Mouse (Mus musculus) frontal cortex, postnatal 36 days (tissue): ENCODE results near the gene Kat2b.
"Not testable (repeated sequence)": the region's sequence is repeated elsewhere in the genome, so short reads cannot be mapped to it uniquely, and the experiment has no call there.

ENCODE experiments used
- DNase-seq, 2 experiments: peaks; one replicate each; pipeline ENCODE4 v3.0.0; 2022; ENCODE audit warnings: low spot score in 2 of 2

Gene Kat2b

GRCm38 (mm10) chr17:53659230-53659629 is 92.6 kb downstream of the Kat2b start:
- DNase-seq = no peak

DNA sequence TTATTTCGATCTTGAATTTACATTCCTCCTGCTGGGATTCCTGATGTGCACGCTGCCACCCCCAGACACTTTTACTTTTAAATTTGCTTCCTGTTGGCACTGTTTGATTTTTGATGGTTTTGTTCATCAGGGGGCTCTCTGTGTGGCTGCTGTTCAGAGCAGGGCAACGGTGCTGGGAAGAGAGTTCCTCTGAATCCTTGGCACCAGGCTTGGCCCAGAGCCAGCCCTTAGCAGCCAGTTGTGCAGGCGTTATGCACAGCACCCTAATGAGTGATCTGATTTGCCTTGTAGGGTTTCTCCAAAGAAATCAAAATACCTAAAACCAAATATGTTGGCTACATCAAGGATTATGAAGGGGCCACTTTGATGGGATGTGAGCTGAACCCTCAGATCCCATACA is 93.1 kb downstream of the Kat2b start:
- DNase-seq = peak; percentile 9 to 29

- DNase-seq = no peak
Observed at GRCm38 (mm10) chr17:53661056-53661840, 94.6 kb downstream of the Kat2b start.

DNA sequence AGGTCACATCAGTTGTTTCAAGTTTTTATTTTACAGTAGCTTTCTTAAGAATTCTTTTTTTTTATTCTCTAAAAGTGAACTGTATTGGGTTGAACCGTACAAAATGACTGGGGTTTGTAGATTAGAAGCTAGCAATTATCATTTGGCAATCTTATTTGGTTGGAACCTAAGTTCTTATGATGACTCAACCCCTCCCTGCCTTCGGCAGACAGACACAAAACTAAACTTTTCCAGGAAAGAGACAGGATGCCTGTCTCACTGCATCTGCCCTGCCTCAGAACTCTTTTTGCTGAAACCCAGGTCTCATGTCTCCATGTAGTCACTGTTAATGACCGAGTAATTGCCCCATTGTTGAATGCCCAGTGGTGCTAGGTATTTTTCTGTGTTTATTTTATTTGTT is 97.6 kb downstream of the Kat2b start:
- DNase-seq = no peak

DNA sequence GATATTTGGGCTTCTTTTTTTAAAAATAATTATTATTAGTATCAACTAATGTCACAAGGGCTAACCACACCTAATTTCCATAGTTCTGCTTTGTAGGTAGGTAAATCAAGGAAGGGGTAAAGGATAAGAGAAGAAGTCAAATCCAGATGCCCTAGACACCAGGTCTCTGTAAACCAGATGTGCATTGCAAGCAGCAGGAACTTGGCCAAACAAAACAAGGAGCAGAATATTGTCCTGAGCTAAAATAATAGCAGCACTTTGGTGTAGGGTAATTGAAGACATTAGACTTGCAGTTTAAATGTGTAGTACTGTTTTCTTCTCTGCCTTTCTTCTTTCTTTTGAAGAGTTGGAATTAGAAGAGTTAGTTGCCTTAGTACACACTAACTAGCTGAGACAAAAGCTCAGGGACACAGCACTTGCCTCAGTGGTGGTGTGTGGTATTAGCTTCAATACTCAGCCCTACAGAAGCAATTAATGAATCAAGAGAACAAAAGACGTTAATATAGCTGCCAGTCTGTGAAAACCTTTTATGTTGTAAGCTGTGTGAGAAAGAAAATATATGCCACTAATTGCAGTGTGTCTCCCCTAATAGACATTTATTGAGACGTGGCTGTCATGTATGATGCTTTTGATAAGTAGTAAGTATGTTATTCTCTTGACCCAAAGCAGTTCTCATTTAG is 98.2 kb downstream of the Kat2b start:
- no peak for DNase-seq

DNA sequence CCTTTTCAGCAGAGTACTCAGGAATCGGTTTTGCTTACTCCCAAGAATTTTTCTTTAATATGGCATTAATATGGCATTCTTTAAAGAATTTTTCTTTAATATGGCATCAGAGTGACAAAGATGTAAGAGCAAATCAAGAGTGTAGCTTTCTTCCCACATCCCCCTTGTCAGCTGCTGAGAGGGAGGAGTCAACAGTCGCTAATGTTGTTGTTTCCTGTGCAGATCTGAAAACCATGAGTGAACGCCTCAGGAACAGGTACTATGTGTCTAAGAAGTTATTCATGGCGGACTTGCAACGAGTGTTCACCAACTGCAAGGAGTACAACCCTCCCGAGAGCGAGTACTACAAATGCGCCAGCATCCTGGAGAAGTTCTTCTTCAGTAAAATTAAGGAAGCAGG is 103.8 kb downstream of the Kat2b start:
- no peak for DNase-seq

GRCm38 (mm10) chr17:53678716-53679115 is 112.1 kb downstream of the Kat2b start:
- peak; percentile 17 to 70 for DNase-seq

GRCm38 (mm10) chr17:53688321-53688720 is 121.7 kb downstream of the Kat2b start:
- no peak for DNase-seq

- DNase-seq = peak; percentile 95 to 97
Observed at GRCm38 (mm10) chr17:53688877-53689802, 122.5 kb downstream of the Kat2b start, which contains the start of gene Sgo1. Gene Sgo1 (minus strand): TSS chr17:53689333.

GRCm38 (mm10) chr17:53689946-53690345 is 123.3 kb downstream of the Kat2b start:
- no peak for DNase-seq

GRCm38 (mm10) chr17:53694039-53694438 is 127.4 kb downstream of the Kat2b start:
- DNase-seq = peak in 1 of 2 experiments; percentile 20

GRCm38 (mm10) chr17:53697521-53697920 is 130.9 kb downstream of the Kat2b start:
- DNase-seq = not testable (repeated sequence)

DNA sequence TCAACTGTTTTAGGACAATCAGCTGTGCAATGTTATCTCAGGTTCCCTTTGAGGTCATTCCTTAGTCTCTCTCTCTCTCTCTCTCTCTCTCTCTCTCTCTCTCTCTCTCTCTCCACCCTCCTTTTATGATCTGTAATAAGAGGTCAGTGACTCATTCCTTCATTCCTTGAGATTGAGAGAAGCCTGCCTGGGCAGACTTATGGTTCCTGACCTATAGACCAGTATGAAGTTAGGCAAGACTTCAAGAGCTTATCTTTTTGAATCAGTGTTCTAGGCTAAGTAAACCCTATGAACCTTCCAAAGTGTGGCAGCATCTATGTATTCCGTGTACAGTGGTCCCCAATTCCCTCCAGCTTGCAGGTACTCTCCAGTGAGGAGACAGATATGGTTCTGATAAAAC is 147.8 kb downstream of the Kat2b start:
- DNase-seq = no peak

DNA sequence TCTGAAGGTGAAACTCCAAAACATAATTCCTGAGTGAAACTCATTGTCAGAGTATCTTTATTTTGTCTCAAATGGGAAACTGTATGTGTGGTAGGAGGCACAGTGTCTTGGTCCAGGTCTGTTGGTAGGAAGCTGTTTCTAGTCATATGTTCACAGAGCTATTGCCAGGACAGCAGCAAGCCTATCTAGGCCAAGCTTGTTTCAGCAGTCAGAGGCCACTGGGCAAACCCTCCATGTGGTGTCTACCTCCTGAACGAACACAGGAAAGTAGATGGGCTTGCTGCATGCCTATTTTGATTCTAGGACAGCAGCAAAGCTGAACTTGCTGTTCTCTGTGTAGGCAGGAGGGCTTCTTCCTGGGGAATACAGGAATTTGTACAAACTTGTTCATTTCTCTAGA is 148.5 kb downstream of the Kat2b start:
- not testable (repeated sequence) for DNase-seq

DNA sequence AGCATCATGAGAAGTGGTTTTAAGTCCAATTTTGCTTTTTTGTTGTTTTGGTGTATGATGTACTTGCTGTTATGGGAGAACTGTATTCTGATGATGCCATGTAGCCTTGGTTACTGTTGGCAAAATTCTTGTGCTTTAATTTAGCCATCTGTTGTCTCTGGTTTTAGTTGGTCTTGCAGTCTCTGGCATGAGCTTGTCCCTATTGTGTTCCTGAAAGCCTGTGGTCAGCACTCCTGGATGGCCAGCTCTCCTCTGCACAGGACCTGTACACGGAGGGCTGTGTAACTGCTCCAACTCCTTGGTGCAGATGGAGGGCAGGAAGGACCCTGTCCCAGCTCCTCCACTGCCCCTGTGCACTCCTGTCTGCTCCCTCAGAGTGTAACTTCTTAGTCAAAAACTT is 151.8 kb downstream of the Kat2b start:
- DNase-seq = no peak

DNA sequence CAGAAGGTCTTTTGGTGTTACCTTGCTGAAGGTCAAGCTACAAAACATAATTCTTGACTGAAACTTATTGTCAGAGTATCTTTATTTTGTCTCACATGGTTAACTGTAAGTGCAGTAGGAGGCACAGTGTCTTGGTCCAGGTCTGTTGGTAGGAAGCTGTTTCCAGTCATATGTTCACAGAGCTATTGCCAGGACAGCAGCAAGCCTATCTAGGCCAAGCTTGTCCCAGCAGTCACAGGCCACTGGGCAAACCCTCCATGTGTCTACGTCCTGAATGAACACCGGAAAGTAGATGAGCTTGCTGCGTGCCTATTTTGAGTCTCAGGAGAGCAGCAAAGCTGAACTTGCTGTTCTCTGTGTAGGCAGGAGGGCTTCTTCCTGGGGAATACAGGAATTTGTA is 152.3 kb downstream of the Kat2b start:
- DNase-seq = not testable (repeated sequence)
